Mouse (Mus musculus) hindlimb bud, embryonic 11.5 days (tissue): ENCODE measurements around the gene Vwf.
A peak's percentile ranks its signal among the peaks of the same experiment; 100 is the strongest.

ENCODE experiments used
- DNase-seq: peaks from one replicate; pipeline ENCODE4 v3.0.0-alpha.2; 2012; ENCODE audit warnings: low read depth, low spot score; ENCODE audit errors: extremely low spot score

The Vwf gene

DNA sequence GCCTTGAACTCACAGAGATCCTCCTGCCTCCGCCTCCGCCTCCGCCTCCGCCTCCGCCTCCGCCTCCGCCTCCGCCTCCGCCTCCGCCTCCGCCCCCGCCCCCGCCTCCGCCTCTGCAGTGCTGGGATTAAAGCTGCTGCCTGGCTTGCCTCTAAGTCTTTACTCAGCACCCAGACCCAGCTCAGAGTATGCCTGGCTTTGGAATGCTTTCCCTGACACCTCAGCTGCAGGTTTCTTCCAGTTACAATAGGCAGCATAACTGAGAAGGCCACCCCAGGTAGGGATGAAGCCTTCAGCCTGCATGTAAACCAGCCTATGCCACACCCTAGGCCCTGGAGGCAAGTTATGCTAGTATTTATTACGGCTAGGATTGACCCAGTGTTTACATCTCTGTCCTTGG, 37.7 kb downstream of the Vwf start:
- DNase-seq, result no peak

DNA sequence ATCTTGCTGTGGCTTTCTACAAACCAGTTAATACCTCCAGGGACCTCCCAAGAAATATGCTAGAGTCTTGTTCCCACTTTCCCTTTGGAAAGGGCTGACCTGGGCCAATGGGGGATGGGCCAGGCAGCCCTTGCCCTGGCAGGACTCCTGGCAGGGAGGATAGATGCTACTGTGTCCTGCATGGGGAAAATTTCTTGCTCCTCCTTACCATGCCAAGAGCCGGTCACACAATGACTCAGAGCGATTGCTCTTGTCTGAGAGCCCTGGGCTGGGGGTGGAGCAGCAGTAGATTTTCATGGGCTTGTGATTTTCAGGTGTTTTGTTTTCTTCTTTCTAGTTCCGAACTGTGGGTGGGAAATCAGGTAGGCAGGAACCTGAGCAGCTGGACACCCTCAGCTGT, 39.0 kb downstream of the Vwf start:
- no peak for DNase-seq

DNA sequence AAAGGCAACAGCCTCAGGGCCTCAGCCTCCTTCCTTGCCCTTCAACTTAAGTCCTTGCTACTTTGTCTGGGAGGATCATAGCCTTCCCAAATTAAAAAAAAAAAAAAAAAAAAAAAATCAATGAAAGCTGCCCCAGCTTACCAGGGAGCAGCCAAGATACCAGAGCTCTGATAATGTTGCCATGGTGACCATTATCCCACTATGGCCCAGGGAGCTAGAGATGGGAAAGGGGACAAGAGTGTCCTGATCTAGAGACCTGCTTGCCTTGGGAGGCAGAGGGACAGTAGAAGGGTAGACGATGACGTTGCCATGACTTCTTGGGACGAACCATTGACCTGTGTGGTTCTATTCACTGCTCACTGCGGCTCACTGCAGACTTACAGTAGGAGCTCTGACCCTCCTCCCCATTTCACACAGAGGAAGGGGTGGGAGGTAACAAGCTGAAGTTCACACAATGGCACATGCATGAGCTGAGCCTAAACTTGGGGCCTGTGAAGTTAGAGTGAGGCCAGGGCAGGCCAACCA, 39.5 kb downstream of the Vwf start:
- DNase-seq, result no peak

DNA sequence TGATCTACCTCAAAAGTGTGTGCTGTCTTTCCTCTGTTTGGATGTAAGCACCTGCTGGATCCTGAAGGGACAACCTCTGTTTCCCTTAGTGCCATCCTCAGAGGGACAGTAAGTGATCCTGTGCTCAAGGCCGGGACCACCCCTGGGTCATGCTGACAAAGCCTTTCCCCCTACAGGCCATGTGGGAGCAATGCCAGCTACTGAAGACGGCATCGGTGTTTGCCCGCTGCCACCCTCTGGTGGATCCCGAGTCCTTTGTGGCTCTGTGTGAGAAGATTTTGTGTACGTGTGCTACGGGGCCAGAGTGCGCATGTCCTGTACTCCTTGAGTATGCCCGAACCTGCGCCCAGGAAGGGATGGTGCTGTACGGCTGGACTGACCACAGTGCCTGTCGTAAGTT, 41.7 kb downstream of the Vwf start:
- DNase-seq, result no peak

DNA sequence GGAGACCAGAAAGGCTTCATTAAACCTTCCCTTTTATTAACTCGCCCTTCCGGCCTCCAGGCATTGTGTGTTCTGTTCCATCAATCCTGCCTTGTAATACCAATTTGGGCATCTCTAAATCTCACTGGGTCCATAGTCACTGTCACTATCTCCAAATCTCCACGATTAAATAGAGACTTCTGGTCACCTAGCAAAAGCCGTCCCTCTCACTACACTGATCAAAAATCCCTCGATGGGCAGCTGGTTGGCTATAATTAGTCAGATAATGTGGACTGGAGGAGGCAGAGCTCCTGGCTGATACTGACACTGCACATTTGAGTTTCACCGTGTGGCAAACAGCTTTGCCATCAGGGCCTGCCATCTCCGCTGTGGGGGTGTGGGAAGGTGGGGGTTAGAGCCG, 42.5 kb downstream of the Vwf start:
- DNase-seq, result no peak

DNA sequence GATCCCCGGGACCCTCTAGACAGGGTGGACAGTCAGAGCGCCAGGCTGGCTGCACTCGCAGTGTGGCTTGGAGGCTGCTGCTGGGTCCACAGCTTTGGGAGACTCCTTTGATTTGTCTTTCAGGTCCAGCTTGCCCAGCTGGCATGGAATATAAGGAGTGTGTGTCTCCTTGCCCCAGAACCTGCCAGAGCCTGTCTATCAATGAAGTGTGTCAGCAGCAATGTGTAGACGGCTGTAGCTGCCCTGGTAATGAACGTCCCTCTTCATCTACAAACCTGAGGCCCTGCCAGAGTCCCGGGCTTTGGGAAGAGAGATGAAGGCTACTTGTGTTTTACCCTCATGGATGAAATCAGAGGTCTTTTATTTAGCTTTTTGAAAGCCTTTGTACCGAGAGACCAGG, 43.5 kb downstream of the Vwf start:
- no peak for DNase-seq

DNA sequence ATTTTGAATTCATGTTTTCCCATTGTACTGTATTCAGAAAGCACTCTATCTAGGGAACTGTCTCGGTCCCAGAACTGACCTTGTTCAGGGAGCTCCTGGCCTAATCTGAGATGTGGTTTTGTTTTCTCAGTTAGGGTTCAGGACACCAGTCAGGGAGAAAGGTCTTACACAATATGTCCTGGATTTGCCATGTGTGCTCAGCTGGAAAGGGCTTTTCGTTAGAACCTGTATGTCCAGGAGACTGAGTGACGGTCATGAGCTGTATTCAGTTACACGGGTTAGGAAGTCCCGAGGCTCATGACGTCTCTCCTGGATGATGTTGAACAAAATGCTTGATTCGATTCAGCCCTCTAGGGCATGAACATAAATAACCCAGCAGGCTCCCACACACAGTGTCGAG, 43.9 kb downstream of the Vwf start:
- no peak for DNase-seq

DNA sequence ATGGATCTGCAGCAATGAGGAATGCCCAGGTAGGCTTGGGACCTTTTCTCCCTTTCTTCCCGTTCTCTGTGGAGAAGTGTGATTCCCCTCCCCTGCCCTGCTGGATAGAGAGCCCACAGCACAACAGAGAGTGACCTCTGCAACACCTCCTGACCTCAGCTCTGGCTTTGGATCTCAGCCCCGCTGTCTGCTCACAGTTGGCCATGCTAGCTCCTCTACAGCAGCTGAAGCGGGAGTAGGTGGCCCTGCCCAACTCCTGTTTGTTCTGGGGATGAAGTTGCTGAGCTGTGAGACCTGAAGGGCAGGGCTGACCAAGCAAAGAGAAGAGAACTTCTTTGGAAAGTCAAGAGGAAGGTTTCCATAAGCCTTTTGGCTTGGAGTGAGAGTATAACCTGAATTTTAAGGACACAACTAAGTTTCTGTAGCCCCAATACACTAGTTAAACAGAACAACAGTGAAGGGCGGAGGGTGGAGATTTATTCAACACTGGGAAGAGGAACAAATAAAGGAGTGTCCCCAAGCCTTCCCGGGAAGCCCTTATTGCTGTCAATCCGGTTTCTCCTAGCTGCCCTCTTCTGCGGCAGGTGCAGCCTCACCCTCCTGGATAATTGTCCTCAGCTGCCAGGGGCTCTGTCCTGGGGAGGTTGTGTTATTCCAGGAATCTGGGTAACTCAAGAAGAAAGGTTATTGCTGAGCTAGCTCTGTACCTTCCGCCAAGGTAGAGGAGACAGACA, 45.2 kb downstream of the Vwf start:
- no peak for DNase-seq

DNA sequence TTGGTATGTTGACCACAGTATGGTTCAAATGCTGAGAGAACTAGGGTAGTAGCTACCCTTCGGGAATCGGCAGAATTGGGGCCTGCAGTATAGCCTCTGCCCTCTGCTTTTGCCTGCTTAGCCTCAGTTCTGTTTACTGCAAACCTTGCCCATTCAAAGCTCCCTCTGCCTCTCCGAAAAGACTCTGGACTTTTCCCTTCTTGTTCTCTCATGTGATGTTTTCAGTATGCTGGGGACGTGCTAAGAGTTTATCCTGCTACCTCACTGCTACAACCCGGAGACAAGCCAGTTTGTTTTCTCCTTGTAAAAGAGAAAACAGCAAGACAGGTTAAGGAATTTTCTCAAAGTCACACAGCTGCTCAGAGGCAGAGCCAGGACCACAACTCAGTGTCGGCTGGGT, 46.0 kb downstream of the Vwf start:
- no peak for DNase-seq

DNA sequence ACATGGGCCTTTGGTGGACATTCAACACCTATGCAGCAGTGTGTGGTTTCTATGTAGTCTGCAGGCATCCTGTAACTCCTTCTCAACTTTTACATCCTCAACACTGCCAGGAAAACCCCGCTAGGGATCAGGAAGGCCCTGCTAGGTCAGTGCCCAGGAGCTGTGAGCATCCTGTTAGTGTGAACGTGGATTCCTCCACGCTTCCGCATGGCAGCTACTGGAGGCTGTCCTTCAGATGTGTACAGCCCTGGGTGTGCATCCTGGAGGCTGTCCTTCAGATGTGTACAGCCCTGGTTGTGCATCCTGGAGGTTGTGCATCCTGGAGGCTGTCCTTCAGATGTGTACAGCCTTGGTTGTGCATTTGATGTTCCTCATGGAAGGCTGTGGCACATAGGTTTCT, 47.7 kb downstream of the Vwf start:
- no peak for DNase-seq

DNA sequence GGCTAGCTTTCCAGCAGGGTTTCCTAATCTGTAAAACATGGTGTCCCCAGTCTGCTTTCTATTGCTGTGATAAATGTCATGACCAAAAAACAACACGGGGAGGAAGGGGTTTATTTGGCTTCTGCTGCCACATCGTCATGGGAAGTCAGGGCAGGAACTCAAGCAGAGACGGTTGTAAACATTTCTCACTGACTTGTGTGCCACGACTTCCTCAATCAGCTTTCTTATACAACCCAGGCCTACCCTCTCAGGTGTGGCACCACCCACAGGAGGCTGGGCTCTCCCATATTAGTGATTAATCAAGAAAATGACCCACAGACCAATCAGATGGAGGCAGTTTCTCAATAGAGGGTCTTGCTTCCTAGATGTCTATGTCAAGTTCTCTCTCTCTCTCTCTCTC, 48.3 kb downstream of the Vwf start:
- no peak for DNase-seq

DNA sequence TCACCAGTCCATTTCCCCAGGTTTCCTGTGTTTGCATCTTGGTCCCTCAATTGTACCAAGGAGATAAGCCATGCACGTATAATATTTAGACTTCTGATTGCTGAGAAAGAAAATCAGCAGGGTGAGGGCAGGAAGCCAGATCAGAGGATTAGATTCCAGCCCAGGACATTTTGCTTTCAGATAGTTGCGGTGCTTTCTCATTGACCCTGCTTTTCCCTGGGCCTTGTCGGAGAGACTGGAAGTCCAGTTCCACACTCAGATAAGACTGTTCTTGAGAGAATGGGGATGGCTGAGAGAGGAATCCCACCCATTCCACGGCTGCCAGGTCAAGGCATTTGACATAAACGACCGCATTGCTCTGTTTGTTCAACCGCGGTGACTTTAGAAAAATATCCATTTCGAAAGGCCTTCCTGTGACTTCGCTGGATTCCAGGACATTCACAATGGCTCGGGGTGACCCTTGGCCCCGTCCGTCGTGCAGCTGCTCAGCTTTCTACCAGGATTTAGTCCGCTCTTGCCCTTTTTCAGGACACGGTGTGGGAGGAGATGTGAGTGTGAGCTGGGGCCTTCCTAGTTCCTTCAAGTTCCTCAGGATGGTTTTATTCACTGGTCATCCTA, 50.2 kb downstream of the Vwf start:
- DNase-seq, result no peak

DNA sequence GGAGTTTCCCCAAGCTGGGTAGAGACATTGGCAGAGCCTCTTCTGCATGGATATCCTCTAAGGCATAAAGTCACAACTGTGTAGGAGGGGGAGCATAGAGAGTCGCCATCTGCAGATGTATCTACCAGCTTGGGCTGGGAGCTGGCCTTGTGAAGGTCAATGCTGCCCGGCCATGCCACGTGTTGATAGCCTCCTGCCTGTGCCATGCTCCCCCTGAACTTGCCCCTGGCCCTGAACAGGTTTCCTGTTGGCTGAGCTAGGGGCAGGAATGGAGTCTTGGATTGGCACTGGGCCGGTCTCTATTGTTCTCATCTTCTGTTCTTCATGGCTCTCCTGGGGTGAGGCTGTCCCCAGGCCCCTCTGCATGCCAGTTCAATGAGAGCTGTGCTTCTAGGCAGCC, 51.1 kb downstream of the Vwf start:
- DNase-seq, result no peak

DNA sequence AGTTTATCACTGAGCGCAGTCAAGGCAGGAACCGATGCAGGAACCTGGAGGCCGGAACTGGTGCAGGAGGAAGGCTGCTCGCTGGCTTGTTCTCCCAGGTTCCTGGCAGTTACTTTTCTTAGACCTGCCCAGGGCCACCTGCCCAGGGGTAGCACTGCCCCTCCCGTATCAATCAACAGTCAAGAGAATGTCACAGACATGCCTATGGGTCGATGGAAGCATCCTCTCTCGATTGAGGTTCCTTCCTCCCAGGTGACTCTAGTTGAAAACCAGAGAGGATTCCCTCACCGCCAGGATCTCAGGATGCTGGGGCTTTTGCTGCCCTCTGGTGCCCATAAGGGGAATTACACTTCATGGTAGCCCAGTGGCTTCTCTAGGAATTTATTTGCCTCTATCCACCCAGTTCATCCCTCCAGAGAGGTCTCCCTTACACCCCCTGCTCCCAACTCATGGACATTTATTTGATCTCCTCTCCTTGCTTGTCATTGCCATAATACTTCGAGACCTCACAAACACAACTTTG, 53.5 kb downstream of the Vwf start:
- peak; percentile 44 for DNase-seq

DNA sequence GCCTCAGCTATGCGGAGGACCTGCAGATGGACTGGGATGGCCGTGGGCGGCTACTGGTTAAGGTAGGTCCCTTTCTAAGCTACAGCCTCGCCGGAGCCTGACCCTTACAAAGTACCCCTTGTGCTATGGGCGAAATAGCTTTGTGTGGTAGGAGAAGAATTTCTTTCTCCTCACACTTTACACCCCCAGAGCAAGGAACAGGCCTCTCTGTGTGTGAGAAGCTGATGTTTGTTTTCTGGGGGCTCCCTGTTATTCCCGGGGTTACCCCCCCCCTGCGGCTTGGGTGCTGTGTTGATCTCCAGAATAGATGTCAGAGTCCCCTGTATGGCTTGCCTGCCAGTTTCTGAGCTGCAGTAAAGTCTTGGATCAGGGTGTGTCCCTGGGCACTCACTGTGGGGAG, 54.1 kb downstream of the Vwf start:
- no peak for DNase-seq

DNA sequence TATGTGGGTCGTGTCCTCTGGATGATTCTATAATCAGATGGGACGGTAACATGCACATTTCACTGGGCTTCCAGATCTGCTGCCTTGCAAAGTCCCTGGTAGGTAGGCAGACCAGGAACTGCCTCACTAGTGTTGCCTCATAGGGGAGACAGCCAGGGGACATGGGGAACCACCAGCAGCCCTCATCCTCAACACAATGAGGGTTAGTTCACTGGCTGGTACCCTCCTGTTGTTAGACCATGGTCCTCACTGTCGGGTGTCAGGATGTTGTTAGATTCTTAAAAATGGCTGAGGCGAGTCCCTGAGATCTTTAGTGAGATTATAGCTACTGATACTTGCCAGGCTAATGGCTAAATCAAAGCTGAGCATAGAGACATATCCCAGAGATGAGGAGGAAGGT, 54.6 kb downstream of the Vwf start:
- DNase-seq, result no peak

DNA sequence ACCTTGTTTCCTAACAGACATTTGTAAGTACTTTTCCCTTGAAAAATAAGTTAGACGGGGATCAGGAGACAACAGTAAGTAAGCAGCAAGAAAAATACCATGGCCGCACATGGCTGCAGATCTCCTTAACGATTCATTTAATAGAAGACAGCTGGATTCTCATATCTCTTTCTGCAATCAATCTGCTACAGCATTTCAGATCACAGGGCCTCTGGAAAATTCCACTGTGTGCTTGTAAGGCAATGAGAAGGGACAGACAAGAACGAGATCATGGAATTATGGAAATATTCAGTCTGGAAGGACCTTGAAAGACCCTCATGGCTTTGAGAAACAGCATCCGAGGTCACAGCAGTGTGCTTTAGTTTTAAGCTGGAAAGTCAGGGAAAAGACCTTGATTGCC, 55.2 kb downstream of the Vwf start:
- DNase-seq, result no peak

DNA sequence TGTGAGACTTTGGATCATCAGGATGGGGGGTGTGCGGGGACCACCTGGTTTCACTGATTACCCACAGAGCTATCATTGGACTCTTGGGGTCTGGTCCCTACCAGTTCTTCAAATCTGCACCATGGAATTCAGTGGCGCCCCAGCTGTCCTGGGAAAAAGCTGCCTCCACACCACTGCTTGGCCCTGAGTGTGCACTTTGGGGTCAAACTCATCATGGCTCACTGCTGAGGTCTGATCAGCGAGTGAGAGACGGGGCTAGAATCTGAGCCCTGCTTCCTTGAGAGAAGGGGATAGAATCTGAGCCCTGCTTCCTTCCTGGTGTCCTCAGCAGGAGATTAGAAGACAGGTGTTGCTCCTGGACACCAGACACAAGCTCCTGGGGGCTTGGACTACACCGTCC, 55.8 kb downstream of the Vwf start:
- DNase-seq, result no peak

DNA sequence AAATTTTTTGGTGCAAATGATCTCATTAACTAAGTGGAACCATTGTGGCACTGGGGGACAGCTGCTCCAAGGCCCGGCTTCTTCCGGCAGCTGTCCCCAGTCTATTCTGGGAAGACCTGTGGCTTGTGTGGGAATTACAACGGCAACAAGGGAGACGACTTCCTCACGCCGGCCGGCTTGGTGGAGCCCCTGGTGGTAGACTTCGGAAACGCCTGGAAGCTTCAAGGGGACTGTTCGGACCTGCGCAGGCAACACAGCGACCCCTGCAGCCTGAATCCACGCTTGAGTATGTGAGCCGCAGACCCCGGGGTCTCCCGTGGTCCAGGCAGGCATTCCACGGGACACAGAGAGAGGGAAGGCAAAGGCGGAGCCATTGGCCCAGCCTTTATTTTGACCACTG, 56.7 kb downstream of the Vwf start:
- peak; percentile 69 for DNase-seq

DNA sequence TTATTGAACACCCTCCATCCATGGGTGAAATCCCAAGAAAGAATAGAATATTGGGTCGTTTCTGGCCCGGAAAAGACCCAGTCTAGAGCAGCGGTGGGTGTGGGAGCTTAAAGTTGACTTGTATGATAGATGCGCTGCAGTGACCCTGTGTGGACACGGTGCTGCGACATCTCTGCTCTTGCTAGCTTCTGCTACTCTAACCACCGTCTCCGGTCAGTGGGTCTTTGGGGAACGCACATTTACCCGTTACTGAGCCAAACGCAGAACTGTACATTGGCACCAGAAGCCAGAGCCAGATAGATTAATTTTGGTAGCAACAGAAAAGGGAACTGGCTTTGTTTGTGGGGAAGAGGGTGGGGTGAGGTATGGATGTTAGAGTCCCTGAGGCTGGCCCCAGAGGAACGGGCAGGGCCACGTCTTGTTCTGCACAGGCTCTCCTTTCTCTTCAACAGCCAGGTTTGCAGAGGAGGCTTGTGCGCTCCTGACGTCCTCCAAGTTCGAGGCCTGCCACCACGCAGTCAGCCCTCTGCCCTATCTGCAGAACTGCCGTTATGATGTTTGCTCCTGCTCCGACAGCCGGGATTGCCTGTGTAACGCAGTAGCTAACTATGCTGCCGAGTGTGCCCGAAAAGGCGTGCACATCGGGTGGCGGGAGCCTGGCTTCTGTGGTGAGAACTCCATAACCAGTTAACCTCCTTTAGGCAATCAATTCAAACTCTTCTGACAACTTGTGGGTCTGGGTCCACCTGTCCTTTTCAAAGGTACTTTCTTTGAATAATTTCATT, 57.3 kb downstream of the Vwf start:
- no peak for DNase-seq

DNA sequence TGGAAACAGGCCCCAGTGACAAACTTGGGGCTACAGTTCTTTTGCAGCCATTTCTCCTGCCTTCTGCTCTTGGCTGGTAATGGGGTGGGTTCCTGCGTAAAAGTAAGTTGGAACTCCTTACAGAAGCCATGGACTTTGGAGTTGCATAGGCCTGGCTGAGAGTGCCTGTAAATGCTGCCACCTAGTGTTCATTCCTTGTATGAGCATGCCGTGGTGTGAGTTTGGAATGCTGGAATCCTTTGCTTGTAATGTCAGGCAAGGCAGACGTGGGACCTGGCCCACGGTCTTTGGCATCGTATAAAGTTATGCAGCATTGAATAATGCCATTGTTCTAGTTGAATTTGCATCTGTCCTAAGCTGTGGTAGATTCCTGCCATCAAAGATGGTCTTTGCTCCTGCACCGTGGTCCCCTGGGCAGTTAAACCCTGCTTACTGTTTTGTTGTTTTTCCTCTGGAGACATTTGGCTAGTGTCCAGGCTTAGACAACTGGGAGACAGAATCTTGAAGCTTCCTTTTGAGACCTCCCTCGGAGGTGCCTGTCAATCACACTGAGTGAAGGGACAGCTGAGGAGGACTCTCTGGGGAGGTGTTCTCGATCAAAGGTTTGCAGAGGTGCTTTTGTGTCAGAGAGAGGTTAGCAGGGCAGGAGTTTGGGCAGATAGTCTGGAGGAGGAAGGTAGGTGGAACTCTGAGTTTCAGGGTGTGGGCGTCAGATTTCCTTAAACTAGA, 58.1 kb downstream of the Vwf start:
- peak; percentile 85 for DNase-seq
